Mouse (Mus musculus): ENCODE measurements at regions not wholly inside any gene's neighbourhood (a gene's known extent, or its start where the extent isn't known, plus 50 kb on each side); places are given as distances from the start of the nearest gene placed in this dataset.

DNA sequence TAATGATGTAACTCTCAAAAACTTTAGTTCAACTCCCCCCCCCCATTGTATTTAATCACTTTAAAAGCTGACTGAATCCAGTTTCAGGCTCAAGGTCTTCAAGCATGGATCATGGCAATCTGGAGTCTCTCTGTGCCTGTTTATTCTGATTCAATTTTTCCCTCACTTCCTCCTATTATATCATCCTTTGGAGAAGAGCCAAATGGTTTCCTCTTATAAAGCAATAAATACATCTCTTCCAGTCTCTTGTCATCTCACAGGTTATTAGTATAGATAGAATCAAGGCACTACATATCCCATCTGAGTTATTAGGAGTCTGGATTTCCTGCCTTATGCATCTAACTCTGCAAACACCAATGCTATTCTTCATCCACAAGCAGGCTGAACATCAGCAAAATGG, 530.2 kb upstream of the Pdcd1 start:
- Histone ChIP-seq H3K9ac (ENCODE audit: control insufficient read depth, low read depth, low read length, poor library complexity, severe bottlenecking) (no peak overlapping the region), H3K36me3 (ENCODE audit: control insufficient read depth in 1 of 2, insufficient read depth in 2 of 2, low read length in 2 of 2) (no peaks in the 10 kb centered on the region), H3K79me2 (ENCODE audit: control insufficient read depth, insufficient read depth, low read length, poor library complexity) (no peaks in the 10 kb centered on the region), H3K9me3 (replicated peaks; ENCODE audit: insufficient read depth, low read length) (no peaks in the 10 kb centered on the region), H3K27me3 (ENCODE audit: control insufficient read depth in 1 of 2, insufficient read depth in 2 of 2, low read length in 2 of 2) (no peaks in the 10 kb centered on the region), H3K4me1 (ENCODE audit: control insufficient read depth in 1 of 2, insufficient read depth in 2 of 2, low read length in 2 of 2) (peaks cover 0 to 4% of the 10 kb centered on the region in 2 experiments; a peak in 1 of 4 replicates), H3K27ac (ENCODE audit: control insufficient read depth, low read depth, low read length) (no peak overlapping the region), H3K4me3 (ENCODE audit: control insufficient read depth in 1 of 2, insufficient read depth in 1 of 2, low read depth in 2 of 2, low read length in 2 of 2) (no peak overlapping the region)
- peak; percentile 15 for DNase-seq (ENCODE audit: low read depth, low spot score)
- 0 out of 4 replicates have a peak, but pooled peaks of 1 of the 2 experiments have one; percentile 7 for TF ChIP-seq EP300 (IDR thresholded peaks at IDR 0.05; ENCODE audit: low read depth in 1 of 2, low read length in 2 of 2)
- TF ChIP-seq POLR2AphosphoS2 (IDR thresholded peaks at IDR 0.05; ENCODE audit: low read length) = no peak
- TF ChIP-seq ZNF384 (IDR thresholded peaks at IDR 0.05; ENCODE audit: low read depth, low read length) = no peak
- no peak for TF ChIP-seq KAT2A (conservative IDR thresholded peaks at IDR 0.05; ENCODE audit: low read depth, low read length)
- no peak for TF ChIP-seq RCOR1 (IDR thresholded peaks at IDR 0.05; ENCODE audit: low read depth, low read length)
- TF ChIP-seq MAX (IDR thresholded peaks at IDR 0.05; ENCODE audit: low read length) = no peak
- no peak for TF ChIP-seq RAD21 (IDR thresholded peaks at IDR 0.05; ENCODE audit: low read depth, low read length)
- no peak for TF ChIP-seq ZKSCAN1 (IDR thresholded peaks at IDR 0.05; ENCODE audit: low read depth, low read length)

DNA sequence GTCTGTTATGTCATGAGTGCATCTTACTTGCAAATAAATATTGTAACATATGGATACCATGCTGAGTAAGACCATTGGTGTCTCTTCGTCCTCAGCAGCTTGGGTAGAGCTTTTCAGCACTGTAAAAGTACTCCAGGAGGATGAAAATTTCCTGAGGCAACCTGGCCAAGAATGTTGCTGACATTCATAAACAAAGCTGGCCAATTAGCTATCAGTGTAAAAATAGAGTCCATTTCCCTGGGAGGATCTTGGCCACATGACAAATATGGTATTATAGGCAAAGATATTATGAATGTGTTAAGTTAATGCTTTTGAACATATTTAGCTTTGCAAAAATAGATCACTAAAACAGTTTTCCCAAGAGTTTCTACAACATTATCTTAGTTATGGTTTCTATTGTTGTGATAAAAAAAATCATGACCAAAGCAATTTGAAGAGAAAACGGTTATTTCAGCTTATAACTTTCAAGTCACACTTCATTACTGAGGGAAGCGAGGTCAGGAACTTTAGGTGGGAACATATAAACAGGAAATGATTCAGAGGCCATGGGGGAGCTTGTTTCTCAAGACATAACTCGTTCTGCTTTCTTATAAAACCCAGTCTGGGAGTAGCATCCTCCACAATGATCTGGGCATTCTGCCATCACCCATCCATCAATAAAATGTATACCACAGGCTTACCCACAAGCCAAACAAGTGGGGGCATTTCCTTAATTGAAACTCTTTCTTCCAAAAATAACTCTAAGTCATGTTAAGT, 529.5 kb upstream of the Pdcd1 start:
- no peaks in the 10 kb centered on the region for H3K79me2 ChIP-seq (ENCODE audit: control insufficient read depth, insufficient read depth, low read length, poor library complexity)
- peaks cover 0 to 4% of the 10 kb centered on the region in 2 experiments; a peak in 1 of 4 replicates for H3K4me1 ChIP-seq (ENCODE audit: control insufficient read depth in 1 of 2, insufficient read depth in 2 of 2, low read length in 2 of 2)
- no peaks in the 10 kb centered on the region for H3K27me3 ChIP-seq (ENCODE audit: control insufficient read depth in 1 of 2, insufficient read depth in 2 of 2, low read length in 2 of 2)
- H3K36me3 ChIP-seq (ENCODE audit: control insufficient read depth in 1 of 2, insufficient read depth in 2 of 2, low read length in 2 of 2) = no peaks in the 10 kb centered on the region
- H3K4me3 ChIP-seq (ENCODE audit: control insufficient read depth in 1 of 2, insufficient read depth in 1 of 2, low read depth in 2 of 2, low read length in 2 of 2) = no peak overlapping the region
- no peak overlapping the region for H3K9ac ChIP-seq (ENCODE audit: control insufficient read depth, low read depth, low read length, poor library complexity, severe bottlenecking)
- TF ChIP-seq MEF2A (IDR thresholded peaks at IDR 0.05; ENCODE audit: extremely low read depth, insufficient replicate concordance, low read depth, low read length, poor library complexity, severe bottlenecking) = 0 out of 2 replicates have a peak, but pooled peaks have one; percentile 8
- TF ChIP-seq ZKSCAN1 (IDR thresholded peaks at IDR 0.05; ENCODE audit: low read depth, low read length) = no peak
- TF ChIP-seq EP300 (IDR thresholded peaks at IDR 0.05; ENCODE audit: low read depth in 1 of 2, low read length in 2 of 2) = peak; percentile 3 to 20; a peak in 2 of 4 replicates
- TF ChIP-seq KAT2A (conservative IDR thresholded peaks at IDR 0.05; ENCODE audit: low read depth, low read length) = no peak
- TF ChIP-seq ETS1 (IDR thresholded peaks at IDR 0.05; ENCODE audit: low read depth, low read length) = peak; percentile 50; the same call in 1 of the 2 replicates
- no peak for TF ChIP-seq MAFK (IDR thresholded peaks at IDR 0.05; ENCODE audit: borderline replicate concordance, low read depth, low read length)
- no peak overlapping the region for H3K27ac ChIP-seq (ENCODE audit: control insufficient read depth, low read depth, low read length)
- H3K9me3 ChIP-seq (replicated peaks; ENCODE audit: insufficient read depth, low read length) = no peaks in the 10 kb centered on the region
- peak; percentile 67 for DNase-seq (ENCODE audit: low read depth, low spot score)

Data from MEL (cell line).